Mouse (Mus musculus) c-Kit-positive CD71-positive TER-119-negative erythroid progenitor cells, embryonic 14.5 days (primary cell): ENCODE results near the gene Runx2.

Source experiments
- DNase-seq: peaks from one replicate; pipeline ENCODE4 v3.0.0-alpha.2; 2013; ENCODE audit warnings: low read depth

Runx2 gene

DNA sequence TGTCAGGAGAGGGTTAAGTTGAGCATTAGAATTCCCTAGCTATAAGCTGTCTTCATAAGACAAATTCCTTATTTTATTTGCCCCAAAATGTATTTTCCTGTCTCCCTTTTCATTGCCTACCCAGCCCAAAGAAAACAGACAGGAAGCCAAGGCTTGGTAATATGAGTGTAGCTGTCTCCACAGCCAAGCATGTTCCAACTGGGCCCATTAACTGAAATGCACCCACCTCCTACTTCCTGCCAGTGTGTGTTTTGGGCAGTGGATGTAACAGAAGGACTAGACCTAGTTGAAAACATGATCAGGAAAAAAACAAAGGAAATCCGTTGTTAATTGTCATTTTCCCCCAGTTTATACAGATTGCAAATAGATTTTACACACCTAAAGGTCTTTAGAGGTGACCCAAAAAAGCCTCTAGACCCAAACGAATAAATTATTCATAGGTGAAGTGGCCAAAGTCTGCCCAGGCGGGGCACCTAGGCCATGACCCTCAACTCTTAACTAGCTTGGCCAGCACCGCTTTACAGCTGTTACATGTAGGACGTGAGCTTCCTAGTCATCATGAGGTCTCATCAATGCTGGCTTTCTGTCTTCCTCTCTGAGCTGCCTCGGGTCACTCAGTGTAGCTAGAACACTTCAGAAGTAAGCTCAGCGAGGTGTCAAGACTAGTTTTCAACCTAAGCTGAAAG is 154.3 kb downstream of the Runx2 start:
- no peak for DNase-seq

DNA sequence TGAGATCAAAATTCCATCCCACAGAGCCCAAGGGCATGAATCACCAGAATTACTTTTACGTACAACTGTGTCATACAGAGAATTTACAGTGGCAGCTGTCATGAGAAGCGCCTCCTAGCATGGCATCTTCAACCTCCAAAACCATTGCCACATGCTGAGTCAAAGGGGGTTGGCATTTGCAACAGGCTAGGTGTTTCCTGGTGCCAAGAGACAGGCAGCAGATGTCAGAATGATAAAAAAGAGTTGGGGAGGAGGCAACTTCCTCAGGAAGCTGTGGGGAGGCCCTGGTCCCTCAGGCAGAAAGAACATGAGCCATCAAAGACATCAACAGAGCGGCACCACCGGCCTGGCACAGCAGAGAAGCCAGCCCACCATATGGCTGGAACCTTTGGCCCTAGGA is 160.1 kb downstream of the Runx2 start:
- DNase-seq: no peak

DNA sequence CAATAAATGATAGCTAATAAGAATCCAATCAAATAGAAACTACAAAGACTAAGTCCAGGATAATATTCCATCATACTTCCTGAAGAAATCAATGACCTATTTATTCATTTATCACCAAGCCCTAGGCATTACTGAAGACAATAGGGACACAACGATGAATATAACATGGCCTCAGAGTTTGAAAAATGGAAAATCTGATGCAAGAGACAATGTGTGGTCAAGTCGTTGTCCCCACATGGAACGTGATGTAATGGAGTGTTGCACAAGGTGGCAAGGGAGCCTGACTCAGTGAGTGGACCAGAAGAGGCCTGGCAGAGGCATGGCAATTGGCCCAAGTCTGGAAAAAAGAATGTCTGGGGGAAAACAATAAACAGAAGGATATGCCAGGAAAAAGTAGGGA is 161.5 kb downstream of the Runx2 start:
- DNase-seq: no peak

DNA sequence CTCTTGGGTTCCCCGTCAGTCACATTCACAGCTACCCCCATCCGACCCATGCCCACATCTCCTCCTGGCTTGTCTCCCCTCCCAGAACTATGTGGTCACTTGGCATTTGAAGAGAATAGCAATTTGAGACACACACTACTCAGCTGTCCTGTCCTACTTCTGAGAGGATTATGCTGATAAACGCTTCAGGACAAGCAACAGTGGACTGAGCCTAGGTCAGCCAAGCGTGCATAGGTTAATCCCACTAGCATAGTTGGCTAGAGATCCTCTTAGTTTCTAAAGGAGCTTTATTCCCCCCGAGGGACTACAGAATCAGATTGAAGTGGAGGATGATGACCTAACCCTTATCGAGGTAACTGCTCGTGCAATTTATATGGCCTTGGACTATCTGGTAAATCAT is 162.5 kb downstream of the Runx2 start:
- DNase-seq: no peak

DNA sequence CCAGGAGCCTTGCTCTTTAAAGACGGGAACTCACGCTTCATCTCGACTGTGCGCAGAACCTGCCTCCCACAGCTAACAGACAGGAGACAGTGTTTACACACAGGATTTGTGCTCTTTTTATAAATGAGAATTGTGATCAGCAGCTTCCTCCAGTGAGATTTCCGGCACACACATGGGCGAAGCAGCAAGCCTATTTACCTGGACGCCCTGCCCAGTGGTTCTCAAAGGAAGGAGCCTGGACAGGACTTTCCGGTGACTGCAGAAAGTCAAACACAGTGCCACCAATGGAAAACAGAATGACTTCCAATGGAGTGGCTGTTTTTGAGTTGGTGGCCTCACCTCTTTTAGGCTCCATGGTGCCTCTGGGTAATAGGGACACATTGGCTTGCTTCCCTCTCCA is 163.0 kb downstream of the Runx2 start:
- no peak for DNase-seq

DNA sequence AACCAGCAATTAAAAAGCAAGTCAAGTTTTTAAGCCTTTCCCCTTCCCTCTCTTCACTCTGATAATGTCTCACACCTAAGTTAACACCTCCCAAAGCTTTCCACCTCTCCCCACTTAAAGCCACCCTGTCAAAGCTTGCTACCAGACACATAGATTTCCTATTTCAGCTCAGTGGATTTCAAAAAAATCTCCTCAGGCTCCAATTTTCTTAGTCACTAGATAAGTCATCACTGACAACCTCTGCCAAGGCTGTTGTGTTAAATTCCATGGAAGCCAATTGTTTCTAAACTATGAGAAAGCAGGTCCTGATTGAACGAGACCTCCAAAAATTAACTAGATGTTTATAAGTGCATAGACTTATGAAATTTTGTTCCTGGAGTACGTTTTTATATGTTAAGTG is 164.2 kb downstream of the Runx2 start:
- DNase-seq: no peak

DNA sequence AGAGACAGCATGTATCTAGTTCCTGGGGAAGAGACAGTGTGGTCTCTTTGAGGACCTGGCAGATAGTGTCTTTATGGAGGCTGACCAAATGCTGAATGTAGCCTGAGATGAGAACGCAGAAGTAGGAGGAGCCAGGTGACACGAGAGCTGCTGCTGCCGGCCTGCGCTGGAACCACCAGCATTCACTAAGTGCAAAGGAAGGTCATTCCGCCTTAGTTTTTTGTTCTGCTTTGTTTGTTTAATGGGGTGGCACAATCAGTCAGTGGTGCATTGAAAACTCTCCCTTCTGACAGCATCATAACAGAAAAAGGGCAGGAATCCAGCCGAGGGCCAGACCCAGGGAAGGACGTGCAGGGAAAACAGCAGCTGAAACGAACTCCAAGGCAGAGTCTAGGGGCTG is 165.5 kb downstream of the Runx2 start:
- no peak for DNase-seq

DNA sequence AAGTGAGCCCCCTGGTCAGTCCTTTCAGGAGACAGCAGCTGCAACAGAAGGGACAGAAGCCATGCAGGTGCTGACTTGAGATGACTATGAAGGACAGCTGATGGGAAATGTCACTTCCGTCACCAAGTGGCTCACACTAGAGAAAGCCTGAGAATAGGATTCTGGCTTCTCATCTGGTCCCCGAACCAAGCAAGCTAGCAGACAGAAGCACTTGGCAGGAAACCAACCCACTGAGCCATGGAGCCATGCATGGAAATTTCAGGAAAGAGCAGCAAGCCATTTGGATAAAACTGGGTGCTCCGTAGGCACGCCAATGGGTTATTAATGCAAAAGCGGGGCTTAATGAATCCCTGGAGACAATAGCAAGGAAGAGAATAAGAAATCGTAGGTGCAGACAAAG is 166.7 kb downstream of the Runx2 start:
- no peak for DNase-seq

- DNase-seq: no peak
Measured at GRCm38 (mm10) chr17:44645146-44645545, 169.5 kb downstream of the Runx2 start.

DNA sequence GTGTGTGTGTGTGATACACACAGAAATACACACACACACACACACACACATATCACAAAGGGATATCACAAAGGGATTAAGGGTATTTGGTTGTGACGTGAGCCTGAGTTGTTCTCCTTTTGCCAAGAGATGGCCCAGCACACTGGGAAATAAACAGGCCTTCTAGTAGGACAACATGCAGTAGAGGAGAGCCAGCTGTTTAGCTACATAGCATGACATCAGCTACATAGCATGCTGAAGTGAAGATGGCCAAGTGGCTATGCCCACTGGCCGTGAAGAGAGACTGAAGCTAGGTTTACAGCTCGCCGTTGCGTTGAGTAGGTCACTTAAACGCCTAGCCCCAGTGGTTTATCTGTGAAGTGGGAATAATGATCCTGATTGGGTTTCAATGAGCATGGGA is 171.3 kb downstream of the Runx2 start:
- DNase-seq: no peak

GRCm38 (mm10) chr17:44642126-44642525 is 172.5 kb downstream of the Runx2 start:
- no peak for DNase-seq

- DNase-seq: no peak
Measured at GRCm38 (mm10) chr17:44640910-44641309, 173.7 kb downstream of the Runx2 start.

GRCm38 (mm10) chr17:44639446-44639845 is 175.2 kb downstream of the Runx2 start:
- no peak for DNase-seq

DNA sequence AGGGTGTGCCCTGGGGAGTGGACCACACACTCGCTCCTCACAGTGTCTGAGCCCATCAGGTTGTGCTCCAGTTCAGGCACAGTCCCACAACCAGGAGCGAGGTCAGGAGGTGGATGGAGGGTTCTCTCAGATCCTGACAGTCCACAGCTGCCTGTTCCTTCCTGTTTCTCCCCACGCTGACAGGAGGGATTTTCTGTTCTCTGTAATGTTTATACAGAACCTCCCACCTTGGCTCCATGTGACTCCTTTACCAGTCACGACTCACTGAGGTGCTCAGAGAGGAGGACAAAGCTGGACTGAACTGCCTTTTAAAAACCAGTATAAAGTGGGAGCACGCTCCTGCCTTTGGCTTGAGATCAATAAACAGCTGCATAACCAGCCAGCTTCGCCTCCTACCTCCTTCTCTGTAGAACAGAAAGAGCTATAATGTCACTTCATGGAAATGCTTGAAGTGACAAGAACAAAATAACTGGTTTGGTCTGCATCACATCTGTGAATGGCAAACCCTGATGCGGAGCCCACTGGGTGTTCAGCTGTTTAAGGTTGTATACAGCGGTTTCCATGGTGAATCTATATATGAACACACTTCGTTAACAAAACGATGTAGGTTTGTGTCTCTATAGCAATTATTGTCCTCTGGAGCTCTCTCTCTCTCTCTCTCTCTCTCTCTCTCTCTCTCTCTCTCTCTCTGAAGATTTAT is 177.3 kb downstream of the Runx2 start:
- DNase-seq: no peak

DNA sequence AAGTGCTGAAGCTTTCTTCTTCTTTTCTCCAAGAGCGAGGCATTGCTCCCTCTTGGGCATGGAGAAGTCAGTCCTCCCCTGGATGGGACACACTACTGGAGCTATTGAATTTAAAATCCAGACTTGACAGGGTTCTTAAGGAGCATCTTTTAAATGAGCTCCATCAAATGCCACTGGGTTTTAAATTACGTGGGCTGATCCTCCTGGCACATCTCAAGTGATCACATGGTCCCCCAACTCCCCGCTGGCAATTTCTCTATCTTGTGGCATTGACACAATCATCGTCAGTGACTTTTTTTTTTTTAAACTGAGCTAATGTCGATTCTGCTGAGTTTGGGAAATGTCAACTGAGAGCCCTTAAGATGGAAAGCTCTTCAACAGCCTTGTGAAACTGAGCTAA is 180.1 kb downstream of the Runx2 start:
- DNase-seq: no peak

GRCm38 (mm10) chr17:44633607-44634415 is 180.8 kb downstream of the Runx2 start:
- no peak for DNase-seq

GRCm38 (mm10) chr17:44632941-44633340 is 181.7 kb downstream of the Runx2 start:
- no peak for DNase-seq

DNA sequence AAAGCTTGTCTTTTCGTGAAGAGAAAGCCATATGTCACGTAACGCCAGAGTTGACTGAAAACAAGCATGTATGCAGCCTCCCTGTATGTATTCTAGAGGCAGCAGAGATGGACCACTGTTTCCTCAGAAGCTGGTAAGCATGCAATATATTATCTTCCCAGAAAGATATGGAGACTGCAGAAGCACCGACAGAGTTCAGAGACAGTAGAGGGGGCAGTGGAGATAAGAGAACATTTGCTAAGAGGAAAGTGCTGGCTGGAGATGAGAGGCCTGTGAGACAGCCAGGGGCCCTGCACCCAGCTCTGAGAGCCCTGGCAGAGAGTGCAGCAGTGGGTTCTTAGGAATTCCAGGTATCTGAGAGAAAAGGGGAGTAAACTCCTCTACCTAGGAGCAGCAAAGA is 182.3 kb downstream of the Runx2 start:
- DNase-seq: no peak

- DNase-seq: no peak
Measured at GRCm38 (mm10) chr17:44631577-44631976, 183.0 kb downstream of the Runx2 start.

DNA sequence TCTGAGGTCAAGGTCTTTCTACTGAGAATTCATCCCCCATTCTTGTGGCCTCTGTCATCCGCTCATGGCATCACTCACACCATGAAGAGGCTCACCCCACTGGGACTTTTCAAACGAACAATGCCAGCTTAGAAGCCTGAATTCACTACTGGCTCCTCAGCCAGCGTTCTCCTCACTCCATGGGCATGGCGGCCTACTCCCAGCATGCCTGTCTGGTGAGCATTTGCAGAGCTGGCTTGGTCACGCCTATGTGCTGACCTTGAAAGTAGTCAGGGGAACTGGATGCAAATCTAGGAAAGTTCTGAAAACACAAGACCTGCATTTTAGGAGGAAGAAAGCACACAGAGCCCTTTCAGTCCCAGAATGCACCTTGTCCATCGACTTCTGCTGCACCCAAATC is 187.3 kb downstream of the Runx2 start:
- no peak for DNase-seq

- DNase-seq: no peak
Measured at GRCm38 (mm10) chr17:44623707-44624106, 190.9 kb downstream of the Runx2 start.

DNA sequence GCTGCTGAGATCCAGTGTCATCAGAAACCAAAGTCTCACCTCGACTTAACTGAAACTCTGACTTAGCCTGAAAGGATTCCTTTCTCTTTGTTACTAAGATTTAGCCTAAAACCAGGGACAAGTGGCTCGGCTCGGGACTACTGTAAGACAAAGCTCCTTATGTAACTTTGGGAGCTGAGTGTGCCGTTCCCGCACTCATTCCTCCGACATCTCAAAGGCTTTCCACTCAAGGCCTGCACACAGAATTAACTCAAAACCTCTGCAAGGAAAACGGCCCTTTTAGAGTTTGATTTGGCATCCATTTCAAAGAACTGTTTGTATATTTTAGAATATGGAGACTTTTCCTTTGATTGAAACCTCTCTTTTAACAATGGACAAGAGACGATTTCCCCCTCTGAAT is 191.3 kb downstream of the Runx2 start:
- no peak for DNase-seq

GRCm38 (mm10) chr17:44620456-44620855 is 194.1 kb downstream of the Runx2 start:
- DNase-seq: no peak
